Mouse (Mus musculus) liver, adult 2 months (tissue): ENCODE results near the gene Kansl2.

Experiments
- CTCF ChIP-seq: fragments of 200-500 bp; IDR thresholded peaks from 2 replicates; pipeline ENCODE4 v1.5.1; 2011; ENCODE audit warnings: low read depth, low read length, control low read depth
- POLR2A ChIP-seq: fragments of 200-500 bp; IDR thresholded peaks from 2 replicates; pipeline ENCODE4 v1.6.1; 2011; ENCODE audit warnings: low read length, control low read depth; ENCODE audit not compliant: insufficient read depth; ENCODE audit errors: extremely low read depth

DNA sequence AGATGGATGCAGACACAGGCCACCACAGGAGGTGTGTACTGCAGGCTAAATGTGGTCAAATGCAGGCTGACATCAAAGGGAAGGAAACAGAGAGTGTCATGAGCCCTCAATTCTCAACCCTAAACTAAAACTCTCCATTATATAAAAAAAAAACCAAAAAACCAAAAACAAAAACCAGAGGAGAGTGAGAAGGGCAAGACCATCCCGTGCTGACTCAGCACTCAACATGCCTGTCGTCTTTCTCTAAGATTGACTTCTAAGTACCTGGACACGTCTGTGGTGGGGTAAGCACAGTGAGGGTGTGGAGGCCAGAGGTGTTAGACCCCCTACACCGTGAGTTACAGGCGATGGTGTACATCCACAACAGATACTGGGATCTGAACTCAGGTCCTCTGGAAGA, 12.8 kb upstream of the Kansl2 start:
- TF ChIP-seq CTCF (no peak), POLR2A (no peak)
